Mouse (Mus musculus) cerebellum, adult 9-10 months (tissue): ENCODE measurements at regions not wholly inside any gene's neighbourhood (a gene's known extent, or its start where the extent isn't known, plus 50 kb on each side); places are given as distances from the start of the nearest gene placed in this dataset.

ENCODE experiments used
- DNase-seq: peaks from one replicate; pipeline ENCODE4 v3.0.0; 2022

GRCm38 (mm10) chr14:68973636-68974101 is 320.4 kb downstream of the Synb start:
- DNase-seq: no peak

DNA sequence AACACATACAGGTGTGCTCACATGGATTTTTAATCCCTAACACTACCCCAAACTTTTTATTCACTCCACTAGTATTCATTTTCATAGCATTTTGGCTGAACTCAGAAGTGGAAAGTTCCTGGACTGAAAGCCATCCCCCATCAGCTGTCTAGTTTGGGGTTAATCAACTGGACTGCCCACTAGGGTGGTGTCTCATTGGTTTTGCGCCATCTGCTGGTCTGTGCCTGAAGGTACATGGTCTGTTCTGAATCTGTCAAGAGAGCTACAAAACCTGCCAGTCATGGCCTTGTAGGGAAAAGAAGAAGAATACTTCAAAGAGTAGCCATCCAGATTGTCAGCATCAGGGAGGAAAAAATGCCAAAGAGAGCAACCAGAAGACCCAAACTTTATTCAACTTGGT is 327.3 kb downstream of the Synb start:
- DNase-seq: peak; percentile 29

DNA sequence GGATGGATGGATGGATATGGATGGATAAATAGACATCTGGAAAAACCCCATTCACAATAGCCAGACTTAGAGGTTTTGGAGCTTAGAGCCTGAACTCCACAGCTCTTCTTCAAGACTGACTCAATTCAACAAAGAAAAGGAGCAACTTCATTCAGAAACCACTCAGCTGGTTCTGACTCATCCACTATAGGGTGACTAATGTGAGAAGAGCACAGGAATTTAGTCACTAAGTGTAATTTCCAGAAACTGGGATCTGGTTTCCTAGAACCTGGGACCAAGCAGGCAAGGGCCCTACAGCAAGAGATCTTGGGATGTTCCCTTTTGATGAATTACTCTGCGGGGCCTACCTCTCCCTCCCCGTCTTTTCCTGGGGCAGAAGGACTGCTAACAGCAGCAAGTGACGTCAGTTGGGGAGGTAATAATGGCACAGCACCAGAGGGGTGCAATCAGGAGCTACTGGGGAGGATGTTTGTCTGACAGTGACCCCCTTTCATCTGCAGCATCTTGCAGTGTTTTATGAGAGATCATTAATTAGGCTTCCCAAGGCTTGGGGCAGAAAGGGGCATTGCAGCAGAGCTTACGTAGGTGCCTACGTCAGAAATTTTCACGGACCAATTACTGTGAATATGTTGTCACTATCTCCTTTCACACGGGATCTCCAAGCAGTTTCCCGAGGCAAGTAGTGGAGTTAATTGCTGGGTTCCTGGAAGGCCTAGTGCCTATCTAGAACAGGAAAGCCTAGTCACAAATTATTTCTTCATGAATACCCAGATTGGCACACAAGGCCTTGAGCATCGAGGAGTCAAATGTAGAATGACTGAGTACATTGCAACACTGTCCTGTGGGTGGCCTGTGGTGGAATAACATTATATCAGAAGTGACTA is 339.3 kb downstream of the Synb start:
- DNase-seq: no peak

GRCm38 (mm10) chr14:68945906-68946305 is 348.2 kb downstream of the Synb start:
- DNase-seq: no peak

DNA sequence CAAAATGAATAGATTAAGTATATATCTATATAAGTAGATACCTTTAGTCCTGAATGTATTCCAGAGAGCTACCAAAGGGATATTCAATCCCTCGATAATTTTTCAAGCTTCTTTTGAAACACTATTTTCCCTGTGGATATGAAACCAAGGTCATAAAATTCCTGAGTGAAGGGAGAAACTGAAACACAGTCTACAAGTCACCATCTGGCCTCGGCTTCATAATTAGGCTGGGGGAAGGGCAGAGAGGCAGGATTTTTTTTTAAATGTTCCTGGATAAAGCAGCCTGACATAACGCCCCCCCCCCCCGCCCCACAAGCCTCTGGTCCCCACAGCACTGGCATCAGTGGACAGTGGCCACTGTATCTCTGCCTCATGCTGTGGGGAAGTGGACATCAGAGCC is 348.7 kb downstream of the Synb start:
- no peak for DNase-seq

GRCm38 (mm10) chr14:68941759-68942158 is 352.3 kb downstream of the Synb start:
- no peak for DNase-seq

- DNase-seq: no peak
Observed at GRCm38 (mm10) chr14:68941132-68941690, 352.9 kb downstream of the Synb start.

GRCm38 (mm10) chr14:68935303-68935662 is 358.8 kb downstream of the Synb start:
- DNase-seq: no peak

DNA sequence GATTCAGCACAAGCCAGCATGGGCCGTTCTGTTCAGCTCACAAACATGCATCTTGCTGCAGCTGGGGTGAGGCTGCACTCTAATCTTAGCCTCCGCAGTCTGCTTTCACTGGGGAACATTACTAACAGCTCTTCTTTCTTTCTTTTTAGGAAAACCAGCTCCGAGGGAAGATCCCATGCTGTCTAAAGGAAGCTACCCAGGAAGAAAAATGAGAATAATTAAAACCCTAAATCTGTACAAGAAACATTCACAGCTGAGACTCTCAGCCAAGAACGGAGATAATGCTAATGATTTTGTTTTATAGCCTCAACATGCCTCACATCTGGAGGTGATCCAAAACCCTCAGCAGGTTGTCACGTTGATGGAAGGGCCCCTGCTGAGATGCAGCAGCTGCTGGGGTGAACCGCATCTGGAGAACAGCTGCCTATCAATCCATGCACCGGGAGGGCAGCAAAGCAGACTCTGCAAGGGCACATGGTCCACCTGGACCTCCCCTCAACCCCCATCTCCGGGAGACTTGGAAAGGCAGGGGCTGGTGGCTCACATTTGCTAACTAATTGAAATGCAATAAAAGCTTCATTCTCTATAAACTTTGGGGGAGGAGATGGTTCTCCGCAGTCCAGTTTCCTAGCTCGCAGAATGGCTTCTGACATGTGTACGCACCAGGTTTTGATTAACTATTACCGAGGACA is 359.3 kb downstream of the Synb start:
- no peak for DNase-seq

DNA sequence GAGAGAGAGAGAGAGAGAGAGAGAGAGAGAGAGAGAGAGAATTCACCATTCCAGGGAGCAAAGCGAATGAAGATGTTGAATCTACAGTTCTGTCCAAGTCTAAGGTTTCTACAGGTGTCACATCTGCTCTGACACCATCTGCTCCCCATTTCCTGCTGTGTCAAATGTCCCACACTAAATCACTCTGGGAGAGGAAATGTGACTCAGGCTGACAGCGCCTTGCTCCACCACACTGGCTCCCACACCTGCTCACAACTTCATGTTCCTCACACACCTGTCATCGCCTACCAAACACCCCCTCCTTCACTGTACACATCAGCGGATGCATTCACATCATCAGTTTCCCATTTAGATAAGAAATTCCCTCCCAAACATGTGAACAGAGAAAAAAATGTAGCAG is 366.3 kb downstream of the Synb start:
- no peak for DNase-seq

DNA sequence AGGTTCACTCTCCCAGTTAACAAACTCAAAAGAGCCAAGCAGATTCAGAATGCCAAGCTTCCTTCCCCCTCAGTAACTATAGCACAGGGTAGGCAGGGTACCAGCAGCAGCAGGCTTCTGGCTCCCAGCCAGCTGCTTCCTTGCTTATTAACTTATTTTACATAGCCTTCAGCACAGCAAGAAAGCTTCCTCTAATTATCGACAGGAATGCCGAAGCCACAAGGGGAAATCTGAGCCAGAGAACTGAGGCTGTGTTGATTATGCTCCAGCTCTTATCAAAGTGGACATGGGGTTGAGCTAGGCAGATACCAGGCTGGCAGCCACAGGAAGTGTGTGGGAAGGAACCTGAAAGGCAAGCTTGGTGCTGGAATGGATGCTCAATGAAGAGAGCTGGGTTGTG is 371.0 kb downstream of the Synb start:
- peak; percentile 23 for DNase-seq

DNA sequence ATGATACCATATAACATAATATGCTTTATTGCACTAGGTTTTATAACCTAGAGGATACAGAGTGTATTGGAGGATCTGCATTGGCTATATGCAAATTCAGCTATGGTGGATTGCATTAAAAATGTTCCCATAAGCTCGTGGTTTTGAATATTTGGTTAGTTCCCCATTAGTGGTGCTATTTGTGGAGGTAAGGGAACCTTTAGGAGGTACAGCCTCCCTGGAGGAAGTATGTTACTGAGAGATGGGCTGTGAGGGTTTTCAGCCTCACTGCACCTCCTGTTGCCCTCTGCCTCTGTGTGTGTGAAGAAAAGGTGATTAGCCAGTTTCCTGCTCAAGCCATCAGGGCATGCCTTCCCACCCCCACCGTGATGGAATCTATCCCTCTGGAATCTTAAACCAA is 372.1 kb downstream of the Synb start:
- DNase-seq: no peak

DNA sequence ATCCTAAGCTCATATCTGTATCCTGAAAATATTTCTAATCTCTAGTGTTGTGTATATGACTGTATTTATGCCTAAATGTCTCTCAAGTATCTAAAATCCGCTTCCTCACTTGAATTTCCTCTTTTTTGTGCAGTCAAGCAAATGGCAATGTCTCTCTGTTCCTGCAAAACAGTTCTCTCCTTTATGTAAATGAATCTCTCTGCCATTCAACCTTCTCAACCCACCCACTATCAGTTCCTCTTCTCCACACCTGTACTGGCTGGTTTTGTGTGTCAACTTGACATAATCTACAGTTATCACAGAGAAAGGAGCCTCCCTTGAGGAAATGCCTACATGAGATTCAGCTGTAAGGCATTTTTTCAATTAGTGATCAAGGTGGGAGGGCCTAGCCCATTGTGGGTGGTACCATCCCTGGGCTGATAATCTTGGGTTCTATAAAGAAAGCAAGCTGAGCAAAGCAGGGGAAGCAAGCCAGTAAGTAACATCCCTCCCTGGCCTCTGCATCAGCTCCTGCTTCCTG is 375.5 kb downstream of the Synb start:
- DNase-seq: no peak

DNA sequence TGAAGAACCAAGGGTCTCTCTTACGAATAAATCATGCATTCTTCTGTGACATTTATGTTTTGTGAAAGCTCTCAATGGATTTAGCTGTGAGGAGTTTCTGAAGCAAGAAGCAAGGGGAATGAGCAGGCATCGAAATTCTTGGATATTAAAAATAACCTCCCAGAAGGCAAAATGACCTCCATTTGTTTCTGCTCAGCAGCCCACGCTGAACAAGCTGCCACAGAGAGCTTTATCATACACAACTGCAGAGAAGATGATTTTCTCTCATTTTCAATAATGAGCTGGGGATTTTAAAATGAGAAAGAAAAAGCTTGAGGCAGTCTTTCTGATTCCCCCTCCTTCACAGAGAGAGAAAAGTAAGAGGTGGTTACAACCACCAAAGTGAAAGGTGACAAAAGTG is 394.2 kb downstream of the Synb start:
- DNase-seq: no peak

GRCm38 (mm10) chr14:68877171-68877570 is 416.9 kb downstream of the Synb start:
- no peak for DNase-seq

DNA sequence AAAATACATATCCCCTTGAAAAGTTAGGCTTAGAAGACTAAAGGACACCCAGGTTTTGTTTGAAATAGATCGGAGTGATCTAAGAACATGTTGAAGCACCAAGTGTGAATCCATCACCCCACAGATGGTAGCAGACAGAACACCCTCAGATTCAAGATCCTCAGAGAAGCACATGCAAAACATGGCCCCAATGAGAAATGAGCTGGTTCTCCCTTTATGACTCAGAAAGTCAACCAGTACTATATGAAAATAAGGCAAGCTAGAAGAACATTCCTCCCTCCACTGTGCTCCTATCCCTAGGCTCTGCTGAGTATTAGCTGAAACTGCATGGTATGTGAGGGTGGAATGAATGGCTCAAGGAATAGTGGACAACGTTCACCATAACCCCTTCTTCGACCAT is 433.0 kb downstream of the Synb start:
- no peak for DNase-seq

- DNase-seq: no peak
Observed at GRCm38 (mm10) chr14:68857948-68858347, 436.2 kb downstream of the Synb start.

GRCm38 (mm10) chr14:68848506-68848905 is 445.6 kb downstream of the Synb start:
- no peak for DNase-seq

DNA sequence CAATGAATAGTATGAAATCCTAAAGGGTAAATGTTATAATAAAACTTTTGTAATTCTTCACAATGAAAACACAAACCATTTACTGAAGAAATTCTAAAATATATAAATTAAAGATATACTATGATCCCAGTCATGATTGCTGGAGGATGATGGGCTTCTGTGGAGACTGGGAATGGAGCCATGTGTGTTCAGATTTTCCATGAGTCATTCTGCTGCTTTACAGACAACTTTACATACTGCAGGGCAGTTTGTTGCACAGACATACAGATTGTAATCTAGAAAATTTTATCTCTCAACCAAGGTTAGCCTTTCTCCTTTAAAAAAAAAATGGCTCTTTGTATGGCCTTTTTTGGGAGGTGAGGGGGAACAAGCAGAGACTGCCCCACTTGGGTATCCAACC is 446.5 kb downstream of the Synb start:
- DNase-seq: no peak

DNA sequence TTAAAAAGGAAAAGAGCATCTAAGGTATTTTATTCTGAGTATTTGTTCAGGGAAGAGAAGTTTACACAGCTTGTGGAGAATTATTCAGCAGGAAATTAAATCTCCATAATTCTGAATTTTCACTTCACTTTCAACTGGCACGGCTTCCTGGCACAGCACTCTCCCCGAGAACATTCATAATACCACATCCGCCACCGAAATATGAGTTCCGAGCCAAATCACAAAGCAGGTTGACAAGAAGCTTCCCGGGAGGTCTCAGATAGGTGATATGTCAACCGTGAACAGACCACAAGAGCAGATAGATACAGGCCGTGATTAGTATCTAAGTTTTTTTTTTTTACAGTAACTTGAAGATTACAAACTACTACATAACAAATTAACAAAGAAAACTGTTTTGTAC is 473.9 kb downstream of the Synb start:
- peak; percentile 14 for DNase-seq

GRCm38 (mm10) chr14:68808976-68809375 is 485.1 kb downstream of the Synb start:
- DNase-seq: no peak

GRCm38 (mm10) chr14:68807918-68808317 is 486.2 kb downstream of the Synb start:
- no peak for DNase-seq

- no peak for DNase-seq
Observed at GRCm38 (mm10) chr14:68806646-68807045, 487.5 kb downstream of the Synb start.

DNA sequence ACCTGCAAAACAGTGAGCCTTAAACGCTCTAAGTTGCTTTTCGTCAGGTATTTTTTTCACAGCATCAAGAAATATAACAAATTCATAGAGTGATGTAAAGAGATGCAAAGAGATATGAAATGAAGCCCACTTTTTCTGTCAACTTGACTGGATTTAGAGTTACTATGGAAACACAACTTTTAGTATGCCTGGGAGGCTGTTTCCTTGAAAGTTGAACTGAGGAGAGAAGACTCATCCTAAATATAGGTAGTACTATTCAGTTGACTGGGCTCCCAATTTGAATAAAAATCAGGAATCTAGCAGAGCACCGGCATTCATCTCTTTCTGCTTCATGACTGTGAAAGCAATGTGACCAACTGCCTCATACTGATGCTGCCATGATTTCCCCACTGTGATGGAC is 509.7 kb downstream of the Synb start:
- no peak for DNase-seq
